In genomic region chr4:32304221-32304703, GRCm38 (mm10) we compare ENCODE assay signal across 8 mouse cellular contexts.
DNase-seq lines count a peak whose midpoint lies in the region; ATAC-seq and TF ChIP-seq lines count a peak whose summit lies in the region.

No protein-coding gene starts in this region.

- peak overlapping the region; percentile 16 for H3K4me2 ChIP-seq in embryonic facial prominence, embryonic 11.5 days (ENCODE audit: low read depth, low read length)
- peak overlapping the region; percentile 32 for H3K4me2 ChIP-seq in hindbrain, postnatal 0 days (ENCODE audit: low read depth, low read length)
- peak overlapping the region; percentile 39 for H3K4me2 ChIP-seq in lung, embryonic 16.5 days (ENCODE audit: low read depth, low read length)
- H3K4me2 ChIP-seq in stomach, postnatal 0 days (replicated peaks; ENCODE audit: low read depth) = peak overlapping the region; percentile 35

- no peak for TF ChIP-seq EP300 in stomach, postnatal 0 days (optimal IDR thresholded peaks at IDR 0.05)

- ATAC-seq in embryonic facial prominence, embryonic 11.5 days (replicated peaks; ENCODE audit: insufficient number of reproducible peaks, low FRiP score, low TSS enrichment, low read depth) = 0 out of 2 replicates have a peak, but pooled peaks have one; percentile 4
- peak; percentile 41; the same call in 1 of the 2 replicates for ATAC-seq in hindbrain, postnatal 0 days
- peak; percentile 55 for ATAC-seq in lung, embryonic 16.5 days (ENCODE audit: low read depth)
- ATAC-seq in stomach, postnatal 0 days (ENCODE audit: low FRiP score, low TSS enrichment) = no peak

- DNase-seq in gastrocnemius, adult 18-20 months (ENCODE audit: low spot score) = peak; percentile 32
- no peak for DNase-seq in gastrocnemius, adult 8-10 months (ENCODE audit: low spot score in 2 of 2)
- peak; percentile 71 for DNase-seq in embryonic facial prominence, embryonic 11.5 days (ENCODE audit: low spot score)
- DNase-seq in hindbrain, postnatal 0 days (ENCODE audit: low spot score) = peak; percentile 51
- DNase-seq in stomach, postnatal 0 days (ENCODE audit: low spot score) = no peak
- DNase-seq in ovary, postnatal 10 days (ENCODE audit: low spot score) = no peak
- DNase-seq in gastrocnemius, postnatal 14 days = no peak

- no peaks in the 10 kb centered on the region for H3K36me3 ChIP-seq in embryonic facial prominence, embryonic 11.5 days (replicated peaks; ENCODE audit: control insufficient read depth, insufficient read depth, low read depth, low read length)
- H3K36me3 ChIP-seq in hindbrain, postnatal 0 days (ENCODE audit: insufficient read depth, low read length) = no peaks in the 10 kb centered on the region
- H3K36me3 ChIP-seq in lung, embryonic 16.5 days (ENCODE audit: control insufficient read depth, insufficient read depth, low read length) = no peaks in the 10 kb centered on the region
- H3K36me3 ChIP-seq in stomach, postnatal 0 days (ENCODE audit: control insufficient read depth, insufficient read depth, low read length) = no peaks in the 10 kb centered on the region

- peak overlapping the region; percentile 91 for H3K27ac ChIP-seq in embryonic facial prominence, embryonic 11.5 days (replicated peaks; ENCODE audit: low read depth, low read length)
- peak overlapping the region; percentile 87 for H3K27ac ChIP-seq in hindbrain, postnatal 0 days
- H3K27ac ChIP-seq in lung, embryonic 16.5 days (ENCODE audit: low read length) = peak overlapping the region; percentile 92
- H3K27ac ChIP-seq in stomach, postnatal 0 days (replicated peaks) = peak overlapping the region; percentile 75

- peaks cover 9% of the 10 kb centered on the region for H3K4me1 ChIP-seq in embryonic facial prominence, embryonic 11.5 days (ENCODE audit: control insufficient read depth, insufficient read depth, low read length)
- peaks cover 39% of the 10 kb centered on the region for H3K4me1 ChIP-seq in hindbrain, postnatal 0 days (ENCODE audit: insufficient read depth, low read length)
- H3K4me1 ChIP-seq in lung, embryonic 16.5 days (replicated peaks; ENCODE audit: control insufficient read depth, insufficient read depth, low read length) = peaks cover 61% of the 10 kb centered on the region
- H3K4me1 ChIP-seq in stomach, postnatal 0 days (replicated peaks; ENCODE audit: control insufficient read depth, insufficient read depth) = peaks cover 5% of the 10 kb centered on the region

- H3K9ac ChIP-seq in embryonic facial prominence, embryonic 11.5 days (replicated peaks; ENCODE audit: low read length) = peak overlapping the region; percentile 43
- no peak overlapping the region for H3K9ac ChIP-seq in hindbrain, postnatal 0 days (replicated peaks; ENCODE audit: low read length)
- H3K9ac ChIP-seq in lung, embryonic 16.5 days (ENCODE audit: low read length) = peak overlapping the region; percentile 43; the same call in 1 of the 2 replicates
- H3K9ac ChIP-seq in stomach, postnatal 0 days (ENCODE audit: low read length) = no peak overlapping the region

- 11% methylated on average over 6 of the region's 6 CpGs for WGBS in embryonic facial prominence, embryonic 11.5 days
- WGBS in hindbrain, postnatal 0 days = 10% methylated on average over 6 of the region's 6 CpGs
- 8% methylated on average over 6 of the region's 6 CpGs for WGBS in lung, embryonic 16.5 days
- 9% methylated on average over 6 of the region's 6 CpGs for WGBS in stomach, postnatal 0 days

- H3K27me3 ChIP-seq in embryonic facial prominence, embryonic 11.5 days (ENCODE audit: control insufficient read depth, insufficient read depth, low read length) = no peaks in the 10 kb centered on the region
- H3K27me3 ChIP-seq in hindbrain, postnatal 0 days (ENCODE audit: insufficient read depth, low read length) = no peaks in the 10 kb centered on the region
- H3K27me3 ChIP-seq in lung, embryonic 16.5 days (ENCODE audit: control insufficient read depth, insufficient read depth, low read depth, low read length) = no peaks in the 10 kb centered on the region
- H3K27me3 ChIP-seq in stomach, postnatal 0 days (ENCODE audit: control insufficient read depth, insufficient read depth, low read length) = no peaks in the 10 kb centered on the region

- H3K4me3 ChIP-seq in embryonic facial prominence, embryonic 11.5 days (ENCODE audit: low read depth, low read length) = no peak overlapping the region
- H3K4me3 ChIP-seq in hindbrain, postnatal 0 days (ENCODE audit: low read length) = no peak overlapping the region
- H3K4me3 ChIP-seq in lung, embryonic 16.5 days (ENCODE audit: low read length) = no peak overlapping the region; the same call in 1 of the 2 replicates
- H3K4me3 ChIP-seq in stomach, postnatal 0 days (ENCODE audit: low read depth, low read length) = no peak overlapping the region

- intact Hi-C loops in gastrocnemius, postnatal 14 days (cut with DNase I; ENCODE audit: low total_unique reads) = loop anchor here (10.0 kb wide), 1 partner anchor 59 kb away; no protein-coding TSS in a partner anchor

- no peaks in the 10 kb centered on the region for H3K9me3 ChIP-seq in embryonic facial prominence, embryonic 11.5 days (replicated peaks; ENCODE audit: control insufficient read depth, low read length)
- no peaks in the 10 kb centered on the region for H3K9me3 ChIP-seq in hindbrain, postnatal 0 days (ENCODE audit: low read length)
- H3K9me3 ChIP-seq in lung, embryonic 16.5 days (ENCODE audit: control insufficient read depth, low read length) = no peaks in the 10 kb centered on the region
- H3K9me3 ChIP-seq in stomach, postnatal 0 days (ENCODE audit: control insufficient read depth, low read length) = no peaks in the 10 kb centered on the region

- TF ChIP-seq CTCF in hindbrain, postnatal 0 days (IDR thresholded peaks at IDR 0.05; ENCODE audit: low read depth) = no peak
- no peak for TF ChIP-seq CTCF in stomach, postnatal 0 days (IDR thresholded peaks at IDR 0.05; ENCODE audit: low read depth)

Comparison
In these comparisons a context has a peak if more than half of its experiments do, and no peak if none do; other contexts are left out.
1. DNase-seq: peak in gastrocnemius, adult 18-20 months (single experiment), embryonic facial prominence, embryonic 11.5 days (single experiment) and hindbrain, postnatal 0 days (single experiment); none in gastrocnemius, adult 8-10 months (0 of 2), stomach, postnatal 0 days (single experiment), ovary, postnatal 10 days (single experiment) and gastrocnemius, postnatal 14 days (single experiment).
2. H3K9ac ChIP-seq: peak in embryonic facial prominence, embryonic 11.5 days (single experiment) and lung, embryonic 16.5 days (single experiment); none in hindbrain, postnatal 0 days (single experiment) and stomach, postnatal 0 days (single experiment).
3. Peak in every context shown above with its lines, with median percentiles within 50 percentile points of each other: H3K27ac ChIP-seq and H3K4me2 ChIP-seq.